Mouse (Mus musculus) midbrain, postnatal 0 days (tissue): ENCODE measurements around the gene Kif14. TPM values are rescaled to one million over a fixed set of nuclear protein-coding genes. Genes with fewer than 3 reads are reported as not detected.

Source experiments
- ATAC-seq: fragments of 200-750 bp; cut with Nextera tagmentation; 2 replicates; pipeline ENCODE4 v1.8.0; 2017; ENCODE audit warnings: moderate number of reproducible peaks, mild to moderate bottlenecking, moderate TSS enrichment, moderate library complexity; ENCODE audit not compliant: low FRiP score
- DNase-seq: peaks from one replicate; pipeline ENCODE4 v3.0.0-alpha.2; 2015; ENCODE audit warnings: low spot score
- H3K27ac ChIP-seq: fragments of 300-500 bp; sonication (generic); 2 replicates; pipeline ENCODE4 v1.5.1; 2014; ENCODE audit warnings: low read depth, mild to moderate bottlenecking, low read length, mixed read lengths
- H3K27me3 ChIP-seq: fragments of 300-500 bp; sonication (generic); 2 replicates; pipeline ENCODE4 v1.6.1; 2014; ENCODE audit warnings: low read length, control low read depth, mixed read lengths; ENCODE audit not compliant: insufficient read depth
- H3K36me3 ChIP-seq: fragments of 300-500 bp; sonication (generic); 2 replicates; pipeline ENCODE4 v1.6.1; 2014; ENCODE audit warnings: low read length, control low read depth, mixed read lengths; ENCODE audit not compliant: insufficient read depth
- H3K4me1 ChIP-seq: fragments of 300-500 bp; sonication (generic); 2 replicates; pipeline ENCODE4 v1.6.1; 2014; ENCODE audit warnings: mild to moderate bottlenecking, control low read depth, antibody characterized with exemption, low read length, mixed read lengths; ENCODE audit not compliant: insufficient read depth
- H3K4me2 ChIP-seq: fragments of 300-500 bp; sonication (generic); 2 replicates; pipeline ENCODE4 v1.6.1; 2014; ENCODE audit warnings: low read depth, mild to moderate bottlenecking, low read length, mixed read lengths; ENCODE audit not compliant: poor library complexity, severe bottlenecking
- H3K4me3 ChIP-seq: fragments of 300-500 bp; sonication (generic); 2 replicates; pipeline ENCODE4 v1.5.1; 2014; ENCODE audit warnings: low read depth, mild to moderate bottlenecking, low read length, moderate library complexity
- H3K9ac ChIP-seq: fragments of 300-500 bp; sonication (generic); replicated peaks from 2 replicates; pipeline ENCODE4 v1.6.1; 2014; ENCODE audit warnings: mild to moderate bottlenecking, low read length, moderate library complexity, mixed read lengths; ENCODE audit not compliant: poor library complexity, severe bottlenecking
- H3K9me3 ChIP-seq: fragments of 300-500 bp; sonication (generic); 2 replicates; pipeline ENCODE4 v1.6.1; 2016; ENCODE audit warnings: low read length, control low read depth
- CTCF ChIP-seq: IDR thresholded peaks from 2 replicates; pipeline ENCODE4 v1.5.1; 2016; ENCODE audit warnings: antibody characterized with exemption, mild to moderate bottlenecking
- WGBS: fragments of 180-500 bp; shearing (Covaris S2); extraction: QIAGEN DNeasy Blood & Tissue Kit; methylation state at CpG from one replicate; pipeline ENCODE4 v1.1.7; 2014; 5-methylcytosine and 5-hydroxymethylcytosine counted together
- polyA plus RNA-seq: library from polyadenylated mRNA; unstranded; fragments of >200 nt; fragmentation: Nextera tagmentation; extraction: Ambion mirVana; gene quantifications from 2 replicates; pipeline ENCODE4 v1.2.1, GENCODE M21; 2015
- total RNA-seq: library from RNA; depleted of rRNA; stranded (reverse); fragments of >200 nt; gene quantifications from 2 replicates; pipeline ENCODE4 v1.2.3, GENCODE M21; 2014; rRNA removed

Kif14 gene
- total RNA-seq (0.71 and 1.0 TPM in 2 replicates), polyA plus RNA-seq (0.28 and 0.72 TPM in 2 replicates)

DNA sequence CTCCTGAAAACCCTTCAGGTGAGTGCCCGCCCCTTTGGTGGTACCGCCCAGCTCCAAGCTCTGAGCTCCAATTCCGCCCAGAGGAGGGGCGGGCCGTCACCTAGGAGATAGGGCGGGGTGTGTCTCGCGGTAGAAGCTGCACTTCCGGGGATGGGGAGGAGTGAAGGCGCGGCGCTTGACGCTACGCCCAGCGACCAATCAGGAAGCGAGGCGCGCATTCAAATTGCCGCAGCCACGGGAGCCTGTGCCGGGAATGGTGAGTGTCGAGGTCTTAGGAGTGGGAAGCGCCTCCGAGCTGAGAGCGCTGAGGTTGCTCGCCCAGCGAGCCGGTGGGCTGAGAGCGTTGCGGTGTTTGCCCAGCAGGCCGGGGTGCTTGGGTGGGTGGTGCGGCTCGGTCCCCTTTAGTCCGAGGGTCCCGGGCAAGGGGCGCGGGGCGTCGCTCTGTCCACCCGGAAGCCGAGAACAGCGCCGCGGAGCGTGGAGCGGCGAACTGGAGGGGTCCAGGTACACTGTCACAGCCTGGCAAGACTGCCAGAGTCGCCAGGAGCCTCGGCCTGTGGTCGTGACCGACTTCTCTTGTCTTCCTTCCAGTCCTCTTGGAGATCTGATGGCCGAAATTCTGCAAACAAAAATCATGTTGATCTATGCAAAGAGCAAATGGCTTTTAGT lies at the start of gene Kif14:
TSS of gene Kif14 (plus strand) at position 201 of the 669 bp plus-strand sequence.
- no peaks in the 10 kb centered on the region for H3K36me3 ChIP-seq
- no peak within 1 kb of the TSS for H3K9ac ChIP-seq
- TF ChIP-seq CTCF: peak; percentile 21; the same call in 1 of the 2 replicates
- peak; percentile 97 for ATAC-seq
- H3K4me2 ChIP-seq: peak within 1 kb of the TSS; percentile 100
- H3K4me1 ChIP-seq: peaks cover 3% of the 10 kb centered on the region; the same call in 1 of the 2 replicates
- H3K27ac ChIP-seq: no peak within 1 kb of the TSS
- H3K27me3 ChIP-seq: no peaks in the 10 kb centered on the region
- under 1% methylated on average over 52 of the region's 52 CpGs for WGBS
- H3K9me3 ChIP-seq: no peaks in the 10 kb centered on the region
- peak within 1 kb of the TSS; percentile 46 for H3K4me3 ChIP-seq
- DNase-seq: peak; percentile 95

DNA sequence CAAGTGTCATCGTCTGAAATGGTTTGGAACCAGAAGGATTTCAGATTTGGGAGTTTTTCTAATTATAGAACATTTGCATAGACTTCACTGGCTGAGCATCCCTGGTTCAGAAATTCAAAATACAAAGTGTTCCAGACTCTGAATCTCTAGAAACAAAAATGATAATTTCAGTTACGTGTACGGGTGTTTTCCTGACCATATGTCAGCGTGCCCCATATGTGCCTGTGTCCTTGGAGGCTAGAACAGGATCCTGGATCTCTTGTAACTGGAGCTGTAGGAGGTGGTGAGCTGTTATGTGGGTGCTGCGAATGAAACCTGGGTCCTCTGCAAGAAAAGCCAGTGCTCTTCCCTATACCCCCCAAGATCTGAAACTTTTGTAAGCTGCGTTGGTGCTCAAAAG lies 47.8 kb upstream of the Kif14 start:
- no peaks in the 10 kb centered on the region for H3K36me3 ChIP-seq
- H3K27ac ChIP-seq: no peak overlapping the region
- ATAC-seq: no peak
- H3K4me2 ChIP-seq: no peak overlapping the region
- H3K27me3 ChIP-seq: no peaks in the 10 kb centered on the region
- TF ChIP-seq CTCF: no peak
- 96% methylated on average over 6 of the region's 6 CpGs for WGBS
- no peak overlapping the region for H3K4me3 ChIP-seq
- H3K4me1 ChIP-seq: no peaks in the 10 kb centered on the region
- H3K9me3 ChIP-seq: no peaks in the 10 kb centered on the region
- no peak overlapping the region for H3K9ac ChIP-seq
- no peak for DNase-seq

DNA sequence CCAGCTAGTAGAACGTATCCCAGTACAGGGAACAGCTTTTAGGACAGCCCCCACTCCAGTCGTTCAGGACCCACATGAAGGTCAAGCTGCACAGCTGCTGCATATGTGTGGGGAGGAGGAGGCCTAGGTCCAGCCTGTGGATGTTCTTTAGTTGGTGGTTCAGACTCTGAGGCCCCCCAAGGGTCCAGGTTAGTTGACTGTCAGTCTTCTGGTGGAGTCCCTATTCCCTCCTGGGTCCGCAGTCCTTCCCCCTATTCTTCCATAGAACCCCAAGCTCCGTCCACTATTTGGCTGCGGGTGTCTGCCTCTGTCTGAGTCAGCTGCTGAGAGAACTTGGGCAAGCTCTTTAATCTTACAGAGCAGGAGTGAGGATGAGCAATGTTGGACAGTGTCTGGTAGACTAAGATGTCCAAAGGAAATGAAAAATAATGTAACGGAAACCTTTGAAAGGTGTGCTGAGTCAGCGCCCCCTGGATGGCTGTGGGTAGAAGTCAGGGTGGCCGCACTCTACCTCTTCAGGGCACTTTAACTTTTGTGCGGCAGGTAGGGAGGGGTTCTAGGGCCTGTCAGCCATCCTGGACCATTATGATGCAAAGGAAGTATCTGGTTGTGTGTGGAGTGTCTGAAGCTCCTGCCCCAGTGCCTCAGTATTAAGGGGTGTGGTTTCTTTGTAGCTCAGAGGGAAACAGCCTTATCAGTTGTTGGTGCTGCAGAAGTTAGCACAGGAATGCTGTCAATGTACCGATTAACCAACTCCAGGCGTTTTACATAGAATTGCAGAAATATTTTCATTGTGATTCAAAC lies 38.8 kb upstream of the Kif14 start:
- ATAC-seq (no peak), DNase-seq (no peak)
- no peaks in the 10 kb centered on the region for H3K4me1 ChIP-seq
- H3K4me3 ChIP-seq: no peak overlapping the region
- no peak overlapping the region for H3K9ac ChIP-seq
- H3K27me3 ChIP-seq: no peaks in the 10 kb centered on the region
- no peak for TF ChIP-seq CTCF
- H3K27ac ChIP-seq: no peak overlapping the region
- no peaks in the 10 kb centered on the region for H3K36me3 ChIP-seq
- 81% methylated on average over 11 of the region's 11 CpGs for whole genome bisulfite sequencing
- H3K9me3 ChIP-seq: no peaks in the 10 kb centered on the region
- H3K4me2 ChIP-seq: no peak overlapping the region

DNA sequence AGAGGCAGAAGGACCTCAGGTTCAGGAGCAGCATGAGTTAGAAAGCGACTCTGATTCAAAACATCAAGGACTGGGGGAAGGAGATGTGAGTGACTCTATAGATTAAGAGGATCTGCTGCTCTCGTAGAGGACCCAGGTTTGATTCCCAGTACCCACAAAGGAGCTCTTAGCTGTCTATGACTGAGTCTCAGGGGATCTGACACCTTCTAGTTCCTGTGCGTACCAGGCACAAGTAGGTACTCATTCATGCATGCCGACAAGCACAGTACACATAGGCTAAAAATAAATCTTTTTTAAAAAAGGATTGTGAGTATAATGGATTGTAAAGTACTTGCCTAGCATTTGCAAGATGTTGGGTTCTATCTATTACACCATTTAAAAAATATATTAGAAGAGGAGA lies 37.2 kb upstream of the Kif14 start:
- 88% methylated on average over 4 of the region's 4 CpGs for WGBS
- DNase-seq: no peak
- ATAC-seq: no peak

DNA sequence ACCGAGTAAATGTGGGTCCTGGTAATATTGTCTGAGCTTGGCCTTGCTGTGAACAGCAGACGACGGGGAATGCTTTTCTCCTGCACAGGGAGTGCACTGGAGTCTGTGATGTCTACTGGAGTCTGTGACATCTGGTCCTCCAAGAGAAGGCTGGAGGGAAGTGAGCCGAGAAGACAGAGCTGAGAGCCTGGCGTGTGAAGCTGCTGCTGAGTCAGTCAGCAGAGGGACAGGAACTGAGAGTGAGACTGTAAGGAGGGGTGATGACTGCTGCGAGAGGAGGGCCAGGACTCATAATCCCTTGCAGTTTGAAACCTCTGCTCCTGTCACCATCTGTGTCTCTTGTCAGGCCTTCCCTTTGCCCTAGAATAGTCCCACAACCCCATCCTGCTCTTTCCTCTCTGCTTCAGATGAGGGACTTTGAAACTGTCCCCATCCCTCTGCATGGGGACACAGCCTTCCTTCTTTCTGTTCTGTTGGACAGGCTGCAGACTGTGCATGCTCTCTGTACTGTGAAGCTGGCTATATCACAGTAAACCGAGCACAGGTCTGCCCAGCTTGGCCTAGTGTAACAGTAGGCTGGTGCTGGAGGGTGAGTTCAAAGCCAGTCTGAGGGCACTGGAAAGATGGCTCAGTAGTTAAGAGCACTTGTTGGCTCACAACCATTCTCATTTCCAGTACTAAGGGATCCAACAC lies 35.9 kb upstream of the Kif14 start:
- no peaks in the 10 kb centered on the region for H3K27me3 ChIP-seq
- DNase-seq (no peak), ATAC-seq (no peak)
- no peak overlapping the region for H3K4me3 ChIP-seq
- no peak overlapping the region for H3K27ac ChIP-seq
- 77% methylated on average over 7 of the region's 7 CpGs for WGBS
- no peak for TF ChIP-seq CTCF
- peaks cover 7% of the 10 kb centered on the region; the same call in 1 of the 2 replicates for H3K36me3 ChIP-seq
- H3K9ac ChIP-seq: no peak overlapping the region
- no peaks in the 10 kb centered on the region for H3K9me3 ChIP-seq
- H3K4me2 ChIP-seq: no peak overlapping the region
- no peaks in the 10 kb centered on the region for H3K4me1 ChIP-seq

More for the DNA sequence above, 37.2 kb upstream of the Kif14 start:
- no peak overlapping the region for H3K9ac ChIP-seq
- H3K9me3 ChIP-seq: no peaks in the 10 kb centered on the region
- no peak overlapping the region for H3K27ac ChIP-seq
- H3K4me2 ChIP-seq: no peak overlapping the region
- H3K27me3 ChIP-seq: no peaks in the 10 kb centered on the region
- no peaks in the 10 kb centered on the region for H3K4me1 ChIP-seq
- no peak overlapping the region for H3K4me3 ChIP-seq
- TF ChIP-seq CTCF: no peak
- peaks cover 4% of the 10 kb centered on the region; the same call in 1 of the 2 replicates for H3K36me3 ChIP-seq
